Mouse (Mus musculus): ENCODE measurements at regions not wholly inside any gene's neighbourhood (a gene's known extent, or its start where the extent isn't known, plus 50 kb on each side); places are given as distances from the start of the nearest gene placed in this dataset.

DNA sequence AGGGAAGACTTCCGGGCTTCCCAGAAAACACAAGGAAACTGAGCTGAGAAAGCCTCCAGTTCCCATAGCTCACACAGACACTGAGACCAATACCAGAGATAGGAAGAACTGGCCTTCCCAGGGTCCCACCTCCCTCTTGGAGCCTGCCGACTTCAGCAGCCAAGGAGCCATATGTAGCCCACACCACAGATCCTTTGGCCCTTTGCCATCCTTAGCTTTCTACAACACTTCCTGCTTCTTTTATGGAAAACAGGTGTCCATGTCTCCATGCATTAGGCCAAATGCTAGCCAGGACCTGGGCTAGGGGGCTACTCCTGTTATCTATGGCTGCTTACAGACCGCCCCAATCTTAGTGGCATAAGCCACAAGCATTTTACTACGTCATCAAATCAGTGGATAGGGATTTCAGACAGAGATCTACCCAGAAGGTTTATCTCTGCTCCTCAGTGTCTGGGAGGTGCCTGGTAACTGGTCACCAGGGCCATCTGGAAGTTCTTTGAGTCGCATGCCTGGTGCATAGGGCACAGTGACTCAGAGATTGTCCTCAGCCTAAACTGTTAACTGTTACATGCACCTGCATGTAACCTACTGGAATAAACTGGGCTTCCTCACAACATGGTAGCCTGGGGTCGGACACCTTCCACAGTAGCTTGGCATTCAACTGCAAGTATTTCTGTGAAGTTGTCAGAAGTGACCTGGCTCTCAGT lies 378.4 kb downstream of the H2al1j start:
- no peaks in the 10 kb centered on the region for H3K9me3 ChIP-seq (replicated peaks)
- ATAC-seq (ENCODE audit: extremely low read depth, insufficient number of reproducible peaks, low FRiP score, poor library complexity, severe bottlenecking): no peak

DNA sequence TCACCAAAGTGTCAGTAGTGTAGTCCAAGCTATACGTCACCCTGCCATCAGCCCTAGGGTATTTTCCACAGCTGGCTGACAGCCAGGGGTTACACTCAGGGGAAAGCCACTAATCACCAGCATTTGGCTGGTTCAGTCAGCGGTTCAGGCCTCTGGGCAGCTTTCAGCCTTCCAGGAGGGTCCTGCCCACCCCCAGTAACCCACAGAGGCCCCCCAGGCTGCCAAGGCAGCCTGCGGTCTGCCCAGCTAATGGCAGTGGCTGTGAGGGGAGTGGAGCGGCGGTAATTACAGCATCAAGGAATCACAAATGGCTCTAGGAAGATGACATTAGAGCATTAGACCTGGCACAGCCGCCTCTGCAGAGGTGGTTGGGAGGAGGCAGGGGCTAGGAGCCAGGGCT lies 379.7 kb downstream of the H2al1j start:
- DNase-seq (ENCODE audit: low spot score) (no peak), ATAC-seq (ENCODE audit: extremely low read depth, insufficient number of reproducible peaks, low FRiP score, poor library complexity, severe bottlenecking) (no peak)
- no peaks in the 10 kb centered on the region for H3K36me3 ChIP-seq (replicated peaks)
- no peaks in the 10 kb centered on the region for H3K4me1 ChIP-seq (ENCODE audit: insufficient read depth, low read depth, low read length)
- H3K4me3 ChIP-seq (ENCODE audit: low read depth, low read length): no peak overlapping the region
- no peaks in the 10 kb centered on the region for H3K27me3 ChIP-seq (ENCODE audit: insufficient read depth, low read length)
- TF ChIP-seq TAL1 (conservative IDR thresholded peaks at IDR 0.05; ENCODE audit: low read depth, low read length) (no peak), GATA1 (IDR thresholded peaks at IDR 0.05; ENCODE audit: borderline replicate concordance, low read length) (no peak)
- H3K9me3 ChIP-seq (replicated peaks): no peaks in the 10 kb centered on the region

More for the DNA sequence above, 378.4 kb downstream of the H2al1j start:
- no peaks in the 10 kb centered on the region for H3K27me3 ChIP-seq (ENCODE audit: insufficient read depth, low read length)
- TF ChIP-seq GATA2 (IDR thresholded peaks at IDR 0.05; ENCODE audit: borderline replicate concordance, low read depth, low read length) (no peak), TAL1 (conservative IDR thresholded peaks at IDR 0.05; ENCODE audit: low read depth, low read length) (no peak), GATA1 (IDR thresholded peaks at IDR 0.05; ENCODE audit: borderline replicate concordance, low read length) (no peak), CTCF (IDR thresholded peaks at IDR 0.05; ENCODE audit: low read depth, low read length) (no peak), POLR2AphosphoS5 (IDR thresholded peaks at IDR 0.05; ENCODE audit: insufficient replicate concordance, low read depth, low read length) (no peak)
- H3K4me3 ChIP-seq (ENCODE audit: low read depth, low read length): no peak overlapping the region
- no peaks in the 10 kb centered on the region for H3K36me3 ChIP-seq (replicated peaks)
- DNase-seq (ENCODE audit: low spot score): no peak
- no peaks in the 10 kb centered on the region for H3K4me1 ChIP-seq (ENCODE audit: insufficient read depth, low read depth, low read length)

DNA sequence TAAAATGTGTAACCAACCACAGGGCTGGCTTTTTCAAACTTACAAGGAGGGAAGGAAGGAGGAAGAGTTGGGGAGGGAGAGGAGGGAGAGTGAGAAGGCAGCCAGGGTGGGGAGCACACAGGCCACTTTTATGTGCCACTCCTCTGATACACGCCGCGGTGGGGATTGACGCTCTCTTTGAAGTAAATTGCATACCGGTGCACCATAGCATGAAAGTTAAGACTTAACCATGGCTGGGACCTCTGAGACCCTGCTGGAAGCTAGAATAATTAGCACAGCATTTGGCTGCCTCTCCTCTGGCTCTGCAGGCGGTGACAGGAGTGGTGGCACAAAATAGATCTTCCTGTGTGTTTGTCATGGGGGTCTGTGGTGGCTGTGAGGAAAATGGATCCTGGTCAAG lies 380.7 kb downstream of the H2al1j start:
- TF ChIP-seq POLR2AphosphoS5 (IDR thresholded peaks at IDR 0.05; ENCODE audit: insufficient replicate concordance, low read depth, low read length) (no peak), GATA1 (IDR thresholded peaks at IDR 0.05; ENCODE audit: borderline replicate concordance, low read length) (no peak), TAL1 (conservative IDR thresholded peaks at IDR 0.05; ENCODE audit: low read depth, low read length) (no peak), CTCF (IDR thresholded peaks at IDR 0.05; ENCODE audit: low read depth, low read length) (no peak), GATA2 (IDR thresholded peaks at IDR 0.05; ENCODE audit: borderline replicate concordance, low read depth, low read length) (no peak)
- no peak for ATAC-seq (ENCODE audit: extremely low read depth, insufficient number of reproducible peaks, low FRiP score, poor library complexity, severe bottlenecking)

DNA sequence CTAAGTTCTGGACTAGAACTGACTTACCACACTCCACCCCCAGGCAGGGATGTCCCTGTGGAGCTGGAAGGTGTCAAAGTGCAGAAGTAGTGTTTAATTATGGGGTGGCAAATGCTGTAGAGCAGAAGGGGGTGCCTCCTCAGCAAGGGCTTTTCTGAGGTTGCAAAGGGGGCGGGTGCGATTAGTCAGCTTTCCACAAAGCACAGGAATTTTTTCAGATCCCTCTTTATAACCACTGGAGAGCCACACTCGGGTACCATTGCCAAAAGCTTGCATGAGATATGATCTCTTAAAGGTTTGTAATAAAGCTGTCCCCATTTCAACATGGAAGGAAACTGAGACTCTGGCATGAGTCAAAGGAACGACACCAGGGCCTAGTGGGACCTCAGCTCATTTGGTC lies 381.7 kb downstream of the H2al1j start:
- no peaks in the 10 kb centered on the region for H3K4me1 ChIP-seq (ENCODE audit: insufficient read depth, low read depth, low read length)
- DNase-seq (ENCODE audit: low spot score) (no peak), ATAC-seq (ENCODE audit: extremely low read depth, insufficient number of reproducible peaks, low FRiP score, poor library complexity, severe bottlenecking) (no peak)
- H3K36me3 ChIP-seq (replicated peaks): no peaks in the 10 kb centered on the region
- no peaks in the 10 kb centered on the region for H3K9me3 ChIP-seq (replicated peaks)
- no peaks in the 10 kb centered on the region for H3K27me3 ChIP-seq (ENCODE audit: insufficient read depth, low read length)
- H3K4me3 ChIP-seq (ENCODE audit: low read depth, low read length): no peak overlapping the region
- TF ChIP-seq GATA2 (IDR thresholded peaks at IDR 0.05; ENCODE audit: borderline replicate concordance, low read depth, low read length): no peak
- TF ChIP-seq TAL1 (conservative IDR thresholded peaks at IDR 0.05; ENCODE audit: low read depth, low read length): no peak
- TF ChIP-seq POLR2AphosphoS5 (IDR thresholded peaks at IDR 0.05; ENCODE audit: insufficient replicate concordance, low read depth, low read length): no peak
- no peak for TF ChIP-seq GATA1 (IDR thresholded peaks at IDR 0.05; ENCODE audit: borderline replicate concordance, low read length)
- no peak for TF ChIP-seq CTCF (IDR thresholded peaks at IDR 0.05; ENCODE audit: low read depth, low read length)

More for the DNA sequence above, 380.7 kb downstream of the H2al1j start:
- Histone ChIP-seq H3K27me3 (ENCODE audit: insufficient read depth, low read length) (no peaks in the 10 kb centered on the region), H3K4me3 (ENCODE audit: low read depth, low read length) (no peak overlapping the region), H3K9me3 (replicated peaks) (no peaks in the 10 kb centered on the region), H3K4me1 (ENCODE audit: insufficient read depth, low read depth, low read length) (no peaks in the 10 kb centered on the region), H3K36me3 (replicated peaks) (no peaks in the 10 kb centered on the region)
- no peak for DNase-seq (ENCODE audit: low spot score)

DNA sequence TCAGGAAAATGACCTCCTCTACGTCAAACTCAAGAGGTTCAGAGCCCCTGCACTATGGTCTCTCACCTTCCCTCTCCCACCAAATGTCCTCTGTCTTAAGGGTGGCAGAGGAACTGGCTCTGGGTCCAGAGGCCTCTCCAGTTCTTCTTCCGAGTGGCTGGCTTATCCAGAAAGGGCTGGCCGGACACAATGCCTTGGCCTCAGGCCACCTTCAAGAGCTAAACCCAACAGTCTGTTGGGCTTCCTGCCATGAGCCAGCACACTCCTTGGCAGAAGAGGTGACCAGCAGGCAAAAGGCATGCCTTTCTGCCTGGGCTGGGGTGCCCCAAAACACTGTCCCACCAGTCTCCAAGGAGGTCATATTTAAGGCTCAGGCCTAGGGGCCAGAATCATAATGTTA lies 385.8 kb downstream of the H2al1j start:
- no peak for DNase-seq (ENCODE audit: low spot score)
- no peak for ATAC-seq (ENCODE audit: extremely low read depth, insufficient number of reproducible peaks, low FRiP score, poor library complexity, severe bottlenecking)
- Histone ChIP-seq H3K4me3 (ENCODE audit: low read depth, low read length) (no peak overlapping the region), H3K9me3 (replicated peaks) (no peaks in the 10 kb centered on the region), H3K36me3 (replicated peaks) (no peaks in the 10 kb centered on the region), H3K4me1 (ENCODE audit: insufficient read depth, low read depth, low read length) (no peaks in the 10 kb centered on the region), H3K27me3 (ENCODE audit: insufficient read depth, low read length) (no peaks in the 10 kb centered on the region)
- no peak for TF ChIP-seq CTCF (IDR thresholded peaks at IDR 0.05; ENCODE audit: low read depth, low read length)
- no peak for TF ChIP-seq TAL1 (conservative IDR thresholded peaks at IDR 0.05; ENCODE audit: low read depth, low read length)
- TF ChIP-seq GATA1 (IDR thresholded peaks at IDR 0.05; ENCODE audit: borderline replicate concordance, low read length): no peak
- no peak for TF ChIP-seq GATA2 (IDR thresholded peaks at IDR 0.05; ENCODE audit: borderline replicate concordance, low read depth, low read length)
- no peak for TF ChIP-seq POLR2AphosphoS5 (IDR thresholded peaks at IDR 0.05; ENCODE audit: insufficient replicate concordance, low read depth, low read length)

DNA sequence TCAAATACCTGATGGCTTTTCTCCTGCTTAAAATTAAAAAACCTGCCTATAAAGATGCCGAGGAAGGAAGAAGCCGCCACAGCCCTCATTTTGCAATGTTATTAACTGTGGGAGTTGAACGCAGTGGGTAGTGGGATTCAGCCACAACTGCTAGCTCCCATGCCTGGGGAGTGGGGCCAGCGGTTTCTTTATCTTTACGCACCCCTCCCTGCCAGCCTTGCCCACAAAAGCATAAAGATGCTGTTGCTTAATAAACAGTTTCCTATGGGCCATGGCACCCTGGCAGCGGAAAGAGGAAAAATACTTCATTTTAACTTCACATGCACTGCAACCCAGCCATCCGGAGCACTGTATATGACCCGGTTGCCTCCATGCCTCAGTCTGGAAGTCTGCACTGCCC lies 389.2 kb downstream of the H2al1j start:
- no peaks in the 10 kb centered on the region for H3K4me1 ChIP-seq (ENCODE audit: insufficient read depth, low read depth, low read length)
- H3K36me3 ChIP-seq (replicated peaks): no peaks in the 10 kb centered on the region
- ATAC-seq (ENCODE audit: extremely low read depth, insufficient number of reproducible peaks, low FRiP score, poor library complexity, severe bottlenecking) (no peak), DNase-seq (ENCODE audit: low spot score) (no peak)
- 0 out of 2 replicates have a peak, but pooled peaks cover 3% of the 10 kb centered on the region for H3K27me3 ChIP-seq (ENCODE audit: insufficient read depth, low read length)
- H3K4me3 ChIP-seq (ENCODE audit: low read depth, low read length): no peak overlapping the region
- TF ChIP-seq GATA2 (IDR thresholded peaks at IDR 0.05; ENCODE audit: borderline replicate concordance, low read depth, low read length): no peak
- no peak for TF ChIP-seq TAL1 (conservative IDR thresholded peaks at IDR 0.05; ENCODE audit: low read depth, low read length)
- TF ChIP-seq CTCF (IDR thresholded peaks at IDR 0.05; ENCODE audit: low read depth, low read length): no peak
- no peak for TF ChIP-seq POLR2AphosphoS5 (IDR thresholded peaks at IDR 0.05; ENCODE audit: insufficient replicate concordance, low read depth, low read length)
- no peak for TF ChIP-seq GATA1 (IDR thresholded peaks at IDR 0.05; ENCODE audit: borderline replicate concordance, low read length)
- H3K9me3 ChIP-seq (replicated peaks): no peaks in the 10 kb centered on the region

All from G1E (cell line).